Mouse (Mus musculus) mature B cell (primary cell): Measurements from ENCODE around the gene Slc25a47.
"Not testable (repeated sequence)": the region's sequence is repeated elsewhere in the genome, so short reads cannot be mapped to it uniquely, and the experiment has no call there.

ENCODE experiments used
- in situ Hi-C: fragments of 300-500 bp; cut with MboI; formaldehyde crosslinking; loops from 2 replicates; pipeline ENCODE4 v1.14.3; 2019

The Slc25a47 gene

DNA sequence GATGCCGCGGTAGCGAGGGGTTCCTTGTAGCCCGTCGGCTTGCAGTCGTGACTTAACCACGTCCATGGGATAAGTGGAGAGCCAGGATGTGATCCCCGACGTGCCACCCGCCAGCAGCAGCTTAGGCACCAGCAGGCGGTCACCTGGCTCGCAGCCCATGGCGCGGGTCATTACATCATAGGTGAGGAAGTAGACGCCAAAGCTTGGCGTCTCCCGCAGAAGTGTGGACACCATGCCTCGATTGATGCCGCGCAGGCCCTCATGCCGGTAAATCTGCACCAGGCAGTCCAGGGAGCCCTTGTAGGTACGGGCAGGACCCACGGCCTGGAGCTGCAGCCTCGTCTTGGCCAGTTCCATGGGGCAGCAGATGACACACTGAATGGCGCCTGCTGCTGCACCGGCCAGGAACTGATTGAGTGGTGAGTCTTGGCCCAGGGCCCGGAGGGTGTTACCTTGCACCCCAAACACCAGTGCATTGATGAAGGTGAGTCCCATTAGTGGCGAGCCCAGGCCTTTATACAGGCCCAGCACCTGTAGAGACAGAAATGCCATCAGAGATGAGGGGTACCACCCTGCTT is 8.8 kb upstream of the Slc25a47 start:
- in situ Hi-C loops, result no loop called here

DNA sequence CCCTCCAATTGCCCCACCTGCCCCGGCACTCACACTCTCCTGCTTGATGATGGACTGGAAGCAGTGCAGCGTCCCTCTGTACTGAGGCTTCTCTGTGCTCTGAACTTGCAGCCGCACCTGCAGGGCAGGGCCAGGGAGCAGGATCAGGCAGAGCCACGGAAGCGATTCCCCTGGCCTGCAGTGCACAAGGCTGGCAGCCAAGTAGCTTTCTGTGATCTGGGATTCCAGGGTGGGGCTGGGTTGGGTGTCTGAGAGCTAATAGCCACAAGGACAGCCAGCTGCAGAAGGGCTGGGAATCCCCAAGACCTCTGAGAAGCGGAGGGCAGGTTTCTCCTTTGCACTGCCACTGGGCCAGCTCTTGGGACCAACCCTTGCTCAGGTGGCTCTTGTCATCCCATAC is 8.2 kb upstream of the Slc25a47 start:
- in situ Hi-C loops, result no loop called here

DNA sequence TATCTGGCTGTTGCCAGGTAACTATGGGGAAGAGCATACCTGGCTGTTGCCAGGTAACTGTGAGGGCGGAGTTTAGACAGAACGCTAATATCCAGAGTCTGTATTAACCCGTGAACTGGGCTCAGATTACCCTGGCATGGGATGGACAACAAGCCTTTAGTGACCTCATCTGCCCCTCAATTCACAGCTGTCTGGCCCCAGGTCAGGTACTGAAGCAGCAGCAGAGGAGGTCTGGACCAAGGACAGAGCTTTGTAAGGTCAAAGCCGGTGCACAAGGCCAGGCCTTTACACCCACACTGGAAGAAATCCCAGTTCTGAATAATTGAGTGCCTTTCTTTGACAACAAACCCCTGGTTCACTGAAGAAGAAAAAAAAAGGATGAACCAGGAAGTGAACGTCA is 6.2 kb upstream of the Slc25a47 start:
- in situ Hi-C loops, result no loop called here

DNA sequence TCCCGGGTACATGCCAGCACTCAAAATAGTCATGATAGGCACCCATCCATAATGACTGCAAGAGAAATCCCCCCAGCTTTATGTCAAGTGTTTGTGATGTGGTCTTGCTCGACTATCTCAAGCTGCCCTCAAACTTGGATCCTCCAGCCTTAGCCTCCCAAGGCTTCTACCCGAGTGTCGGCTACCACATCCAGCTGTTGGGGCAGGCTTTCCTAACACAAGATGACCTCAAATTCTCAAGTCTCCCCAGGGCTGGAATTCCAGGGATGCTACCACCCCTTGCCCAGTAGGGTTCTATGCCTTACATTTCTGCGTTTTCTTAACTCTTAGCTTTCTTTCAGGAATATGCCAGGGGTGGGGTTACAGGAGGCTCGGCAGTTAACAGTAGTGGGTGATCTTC is 5.5 kb upstream of the Slc25a47 start:
- in situ Hi-C loops, result no loop called here

DNA sequence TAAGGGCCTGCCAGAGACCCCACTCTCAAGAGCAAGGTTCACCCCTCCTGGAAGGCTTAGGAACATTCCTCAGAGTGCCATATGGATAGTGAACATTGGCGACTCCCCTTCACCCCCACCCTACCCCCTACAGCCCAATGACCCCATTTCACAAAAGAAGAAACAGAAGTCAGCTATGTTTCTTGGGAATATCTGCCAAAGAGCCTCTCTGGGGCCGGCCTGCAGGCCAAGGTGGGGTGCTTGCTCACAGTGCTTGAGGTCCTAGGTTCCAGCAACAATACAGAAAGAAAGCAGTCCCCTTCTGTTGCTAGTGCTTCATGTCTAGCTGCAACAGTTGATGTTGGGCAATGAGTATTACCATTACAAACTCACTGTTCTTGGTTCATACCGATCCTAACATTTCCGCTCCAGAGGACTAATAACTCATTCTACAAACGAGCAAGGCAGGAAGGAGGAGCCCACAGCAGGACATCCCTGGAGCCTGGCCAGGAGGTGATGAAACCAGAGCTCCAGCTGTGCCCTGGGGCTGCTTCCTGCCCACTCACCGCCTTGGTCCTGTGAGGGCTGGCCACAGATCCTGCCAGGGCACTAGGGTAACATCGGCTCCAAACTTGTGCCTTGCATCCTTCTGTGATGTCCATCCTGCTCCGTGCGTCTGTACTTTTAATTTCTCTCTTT is 3.7 kb upstream of the Slc25a47 start:
- in situ Hi-C loops, result no loop called here

DNA sequence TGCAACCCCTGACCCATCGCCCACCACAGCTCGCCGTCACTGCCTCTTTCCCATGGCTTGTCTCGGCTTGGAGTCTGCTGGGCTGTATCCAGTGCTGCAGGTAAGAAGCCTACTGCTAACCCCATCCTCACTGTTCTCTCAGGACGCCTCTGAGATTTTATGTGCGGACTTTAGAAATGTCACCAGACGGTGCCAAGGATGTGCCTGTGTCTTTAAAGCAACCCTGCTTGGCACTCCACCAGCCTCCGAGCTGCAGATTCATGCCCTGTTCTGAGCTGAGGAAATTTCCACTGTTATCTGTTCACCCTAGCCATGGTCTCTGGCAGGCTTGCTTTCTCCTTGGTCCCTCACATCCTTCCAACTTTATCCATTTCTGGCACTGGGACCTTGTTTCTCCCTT is 3.0 kb upstream of the Slc25a47 start:
- in situ Hi-C loops, result no loop called here

DNA sequence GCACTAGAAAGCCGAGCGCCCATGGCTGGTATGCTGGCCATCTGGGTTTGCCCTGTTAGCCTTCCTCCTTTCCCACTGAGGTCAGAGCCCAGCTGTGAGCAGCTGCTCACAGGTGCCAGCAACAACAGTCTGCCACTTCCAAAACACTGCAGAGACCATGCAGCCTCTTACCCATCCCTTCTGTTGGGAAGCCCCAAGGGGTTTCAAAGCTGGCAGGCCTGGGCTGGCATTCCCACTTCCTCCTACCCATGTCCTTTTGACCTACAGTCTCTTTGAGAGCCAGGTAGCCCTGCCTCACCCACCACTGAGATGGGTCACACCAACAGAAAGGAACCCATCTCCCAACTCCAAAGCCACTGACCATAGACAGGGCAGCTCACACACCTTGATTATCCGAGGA is 2.4 kb upstream of the Slc25a47 start:
- in situ Hi-C loops, result no loop called here

DNA sequence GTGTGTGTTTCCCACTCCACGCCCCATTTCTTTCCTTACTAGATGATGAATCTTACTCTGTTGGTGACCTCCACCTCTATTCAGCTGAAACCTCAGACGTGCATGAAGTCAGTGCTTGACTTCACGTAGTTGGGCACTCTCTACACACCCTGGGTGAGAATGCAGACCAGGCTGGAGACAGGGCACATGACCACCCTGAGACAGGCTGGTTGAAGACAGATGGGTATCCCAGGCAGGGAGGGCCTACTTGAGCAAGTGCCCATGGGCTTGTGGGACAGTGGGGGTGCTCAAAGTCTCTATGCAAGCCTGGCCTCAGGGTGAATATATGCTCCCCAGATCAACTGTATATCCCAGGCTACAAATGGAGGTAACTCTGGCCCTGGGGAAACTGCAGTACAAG is 1.5 kb upstream of the Slc25a47 start:
- in situ Hi-C loops, result no loop called here

DNA sequence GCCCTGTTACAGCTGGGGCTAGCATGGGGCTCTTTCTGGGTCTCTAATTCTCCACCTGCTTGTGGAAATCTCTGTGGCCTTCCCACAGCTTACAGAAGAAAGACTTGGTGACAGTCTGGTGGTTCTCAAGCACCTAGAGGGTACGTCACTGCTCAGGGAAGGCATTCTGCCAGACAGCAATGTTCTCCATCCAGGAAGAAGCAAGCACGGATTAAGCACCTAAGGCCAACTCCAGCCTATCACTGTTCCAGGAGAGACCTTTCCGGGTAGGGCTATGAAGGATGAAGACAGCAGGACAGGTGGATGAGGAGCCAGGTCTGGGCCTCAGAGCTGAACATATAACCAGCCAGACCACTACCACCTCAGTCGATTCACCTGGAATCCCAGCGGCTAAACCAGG is 1.1 kb upstream of the Slc25a47 start:
- in situ Hi-C loops, result no loop called here

DNA sequence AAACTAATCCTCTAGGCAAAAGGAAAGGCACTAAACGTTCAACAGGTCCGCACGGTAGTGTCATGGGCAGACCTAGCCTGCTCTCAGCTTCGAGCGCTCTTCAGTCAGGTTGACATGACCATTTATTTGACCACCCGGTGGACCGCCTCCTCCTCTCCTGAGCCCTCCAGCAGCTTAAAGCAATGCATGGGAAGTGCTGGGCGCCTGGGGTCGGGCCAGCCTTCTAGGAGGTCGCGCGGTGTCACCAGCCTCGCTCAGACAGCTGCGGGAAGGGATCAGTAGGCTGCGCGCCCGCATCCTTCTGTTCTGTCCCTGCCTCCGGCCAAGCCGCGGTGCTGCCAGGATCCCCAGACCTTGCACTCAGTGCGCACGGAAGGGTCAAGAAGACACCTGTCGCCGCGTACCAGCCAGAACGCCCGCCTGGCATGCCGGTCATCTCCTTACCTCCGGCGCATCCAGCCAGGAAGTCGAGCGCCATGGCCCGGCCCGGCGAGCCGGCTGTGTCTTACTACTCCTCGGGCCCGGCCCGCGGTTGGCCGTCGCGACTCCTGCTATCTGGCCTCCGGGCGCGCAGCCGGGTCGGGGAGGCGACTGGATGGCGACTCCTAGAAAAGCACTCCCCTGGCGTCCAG is 522 bp upstream of the Slc25a47 start:
- in situ Hi-C loops, result no loop called here

DNA sequence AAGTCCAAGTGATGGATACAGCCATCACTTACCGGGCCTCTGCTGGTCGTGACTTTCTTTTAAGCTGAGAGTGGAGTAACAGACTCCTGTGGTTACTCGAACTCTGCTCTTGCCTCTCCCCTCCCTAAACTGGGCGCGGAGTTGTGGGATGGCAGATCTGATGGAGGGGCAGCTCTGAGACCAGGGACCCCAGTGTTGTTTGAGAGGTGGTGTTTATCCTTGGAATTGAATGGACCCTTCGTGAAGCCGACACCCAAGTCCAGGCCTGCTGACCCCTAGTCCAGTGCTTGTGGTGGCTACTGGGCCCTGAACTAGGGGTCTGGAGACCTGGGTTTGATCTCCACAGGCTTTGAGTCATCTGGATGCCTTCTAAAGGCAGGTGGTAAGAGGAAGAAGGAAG is 876 bp downstream of the Slc25a47 start:
- in situ Hi-C loops, result no loop called here

DNA sequence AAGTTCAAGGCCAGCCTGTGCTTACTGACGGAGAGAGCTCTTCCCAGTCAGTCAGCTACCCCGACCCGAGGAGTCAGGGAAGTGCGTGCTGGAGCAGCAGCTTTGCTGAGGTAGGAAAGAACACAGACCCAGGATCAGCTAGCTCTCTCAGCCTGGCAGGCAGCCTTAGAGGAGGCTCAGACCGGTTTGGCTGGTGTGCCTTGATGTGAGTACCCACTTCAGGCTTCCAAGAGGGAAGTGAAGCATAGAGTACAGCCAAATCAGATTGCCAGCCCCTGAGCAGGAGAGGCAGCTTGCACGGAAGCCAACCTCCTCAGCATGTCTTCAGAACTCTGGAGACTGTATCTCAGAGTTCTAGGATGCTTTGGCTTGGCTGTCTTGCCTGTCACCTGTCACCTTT is 5.3 kb downstream of the Slc25a47 start:
- in situ Hi-C loops, result no loop called here

DNA sequence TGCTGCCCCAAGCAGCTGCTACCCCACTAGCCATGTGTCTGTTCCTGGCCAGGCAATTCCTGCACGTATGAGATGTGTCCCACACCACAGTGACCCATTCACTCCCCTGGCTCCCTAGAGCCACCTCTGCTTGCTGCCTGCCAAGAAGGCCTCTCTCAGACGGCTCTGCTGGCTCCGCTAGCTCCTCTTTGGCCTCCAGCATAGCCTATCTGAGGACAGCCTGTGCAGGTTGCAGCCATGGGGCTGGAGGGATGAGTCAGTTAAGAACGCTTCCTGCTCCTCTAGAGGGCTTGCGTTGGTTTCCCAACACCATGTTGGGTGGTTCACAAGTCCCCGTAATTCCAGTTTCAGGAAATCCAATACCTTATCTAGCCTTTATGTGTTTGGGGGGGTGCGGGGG is 6.8 kb downstream of the Slc25a47 start:
- in situ Hi-C loops, result no loop called here

DNA sequence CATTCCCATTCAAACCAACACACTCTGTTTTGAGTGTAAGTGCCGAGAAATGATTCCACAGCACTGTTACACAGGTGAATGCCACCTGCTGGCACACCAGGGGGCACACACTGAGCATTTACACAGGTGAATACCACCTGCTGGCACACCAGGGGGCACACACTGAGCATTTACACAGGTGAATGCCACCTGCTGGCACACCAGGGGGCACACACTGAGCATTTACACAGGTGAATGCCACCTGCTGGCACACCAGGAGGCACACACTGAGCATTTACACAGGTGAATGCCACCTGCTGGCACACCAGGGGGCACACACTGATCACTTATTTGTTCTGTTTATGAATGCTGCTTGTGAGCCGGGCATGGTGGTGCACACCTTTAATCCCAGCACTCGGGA is 12.2 kb downstream of the Slc25a47 start:
- in situ Hi-C loops, result not testable (repeated sequence)

DNA sequence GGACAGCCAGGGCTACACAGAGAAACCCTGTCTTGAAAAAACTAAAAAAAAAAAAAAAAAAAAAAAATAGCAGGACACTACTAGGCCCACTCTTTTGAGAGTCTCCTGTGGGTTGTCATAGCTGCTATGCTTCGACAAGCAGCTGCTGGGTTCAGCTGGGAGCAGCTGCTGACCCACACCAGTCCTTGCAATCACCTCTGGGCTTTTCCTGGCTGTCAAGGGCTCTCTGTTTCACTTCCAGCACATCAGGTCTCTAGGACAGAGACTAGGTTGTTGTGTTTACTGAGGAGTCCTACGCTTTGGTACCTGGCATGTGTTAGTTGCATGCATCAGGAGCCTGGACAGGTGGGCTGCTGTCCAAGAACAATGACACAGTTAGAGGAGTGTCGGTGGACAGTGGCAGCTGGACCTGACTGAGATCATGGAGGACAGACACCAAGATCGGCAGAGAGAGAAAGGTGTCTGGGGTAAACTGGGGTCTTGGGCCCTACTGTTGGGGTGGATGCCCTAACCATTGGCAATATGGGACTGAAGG is 13.7 kb downstream of the Slc25a47 start:
- in situ Hi-C loops, result no loop called here

DNA sequence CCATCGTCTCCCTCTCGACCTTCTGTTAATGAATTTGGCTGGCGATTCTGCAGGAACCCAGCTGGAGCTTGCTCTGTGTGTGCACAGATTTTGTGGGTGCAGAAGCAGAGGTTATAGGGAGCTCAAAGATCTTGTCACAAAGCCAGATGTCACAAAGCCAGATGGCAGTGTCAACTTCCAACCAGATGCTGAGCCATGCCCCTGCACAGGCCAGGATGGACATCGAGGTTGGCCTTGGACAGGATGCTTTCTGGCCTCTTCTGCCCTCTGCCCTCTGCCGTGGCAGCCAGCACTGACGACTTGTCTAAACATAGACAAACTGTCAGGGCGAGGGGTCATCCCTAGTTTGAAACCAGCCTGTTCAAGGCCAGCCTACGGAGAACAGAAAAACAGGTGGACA is 14.3 kb downstream of the Slc25a47 start:
- in situ Hi-C loops, result no loop called here

DNA sequence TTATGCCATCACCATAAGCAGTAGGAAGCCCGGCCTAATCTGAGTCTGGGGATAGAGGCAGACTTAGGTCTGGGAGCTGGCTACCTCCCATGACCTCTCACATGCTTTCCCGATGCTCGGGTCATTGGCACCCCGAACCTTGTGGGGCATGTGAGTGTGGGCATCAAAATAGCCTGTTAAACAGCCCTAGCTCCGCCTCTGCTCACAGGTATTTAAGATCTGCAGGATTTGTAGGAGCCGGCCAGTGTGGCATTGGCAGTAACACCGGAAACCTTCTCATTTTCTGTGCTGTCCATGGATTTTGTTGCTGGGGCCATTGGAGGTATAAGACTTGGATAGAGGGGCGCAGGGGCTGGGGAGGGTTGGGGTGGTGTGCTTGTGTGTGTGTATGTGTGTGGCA is 15.0 kb downstream of the Slc25a47 start:
- in situ Hi-C loops, result no loop called here

DNA sequence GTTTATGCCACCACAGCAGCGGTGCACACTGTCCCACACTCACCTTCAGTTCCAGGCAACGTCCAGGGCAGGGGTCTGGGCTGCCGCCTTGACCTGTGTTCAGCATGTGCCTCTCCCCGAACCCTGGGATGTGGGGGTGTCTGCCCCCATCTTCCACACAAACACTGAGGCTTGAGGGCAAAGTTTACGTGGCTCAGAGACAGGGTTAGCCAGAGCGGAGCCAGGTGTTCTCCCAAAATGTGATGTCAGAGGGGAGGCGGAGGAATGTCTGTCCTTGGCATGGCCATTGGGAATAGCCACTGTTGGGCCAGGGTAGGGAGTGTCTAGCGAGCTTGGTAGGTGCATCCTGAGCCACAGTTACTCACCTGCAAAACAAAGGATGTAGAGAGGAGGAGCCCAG is 17.0 kb downstream of the Slc25a47 start:
- in situ Hi-C loops, result no loop called here

DNA sequence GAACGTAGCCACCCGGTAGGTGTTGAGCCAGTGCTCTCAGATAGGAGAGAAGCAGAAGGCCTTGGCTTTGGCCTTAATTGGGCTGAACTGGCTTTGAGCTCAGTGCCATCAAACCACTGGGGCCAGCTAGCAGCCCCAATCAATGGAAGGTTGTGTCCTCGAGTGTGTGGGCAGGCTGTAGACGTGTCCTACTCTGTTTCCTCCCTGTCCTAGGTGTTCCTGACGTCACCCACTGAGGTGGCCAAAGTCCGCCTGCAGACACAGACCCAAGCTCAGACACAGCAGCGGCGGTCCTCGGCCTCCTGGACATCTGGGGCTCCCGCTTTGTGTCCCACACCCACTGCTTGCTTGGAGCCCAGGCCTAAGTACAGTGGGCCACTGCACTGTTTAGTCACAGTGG is 19.2 kb downstream of the Slc25a47 start:
- in situ Hi-C loops, result no loop called here

DNA sequence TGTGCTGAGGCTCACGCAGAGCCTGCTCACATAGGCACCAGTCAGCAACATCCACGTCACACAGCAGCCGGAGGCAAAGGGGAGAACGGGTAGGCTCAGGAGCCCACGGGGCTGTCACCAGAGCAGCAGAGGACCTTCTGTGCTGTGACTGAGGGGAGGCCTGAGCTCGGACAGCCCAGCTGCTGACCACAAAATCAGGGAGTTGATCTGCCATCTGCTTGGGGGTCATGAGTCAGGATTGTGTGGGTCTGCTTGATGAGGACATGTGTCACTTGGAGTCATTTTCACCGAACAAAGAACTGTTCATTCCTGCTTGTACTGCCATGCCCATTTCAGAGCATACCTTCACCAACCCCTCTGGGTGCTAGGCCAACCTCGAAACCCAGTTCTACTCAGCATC is 20.3 kb downstream of the Slc25a47 start:
- in situ Hi-C loops, result no loop called here

DNA sequence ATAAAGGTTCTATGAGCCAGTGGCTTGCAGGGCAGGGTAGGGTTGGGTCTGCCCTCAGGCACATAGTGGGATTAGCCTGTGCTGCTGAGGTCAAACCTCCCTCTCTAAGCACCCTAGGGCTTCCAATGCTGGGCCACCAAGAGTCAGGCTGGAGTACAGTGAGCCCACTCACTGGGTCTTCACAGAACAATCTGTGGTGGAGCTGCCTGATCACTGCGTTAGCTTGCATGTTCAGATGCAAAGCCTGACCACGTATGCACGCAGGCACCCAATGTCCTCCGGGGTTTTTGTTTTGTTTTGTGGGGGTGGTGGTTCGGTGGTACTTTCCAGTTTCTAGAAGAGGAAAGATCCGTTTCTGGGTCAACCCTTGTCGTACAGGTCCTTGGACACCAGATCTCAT is 21.3 kb downstream of the Slc25a47 start:
- in situ Hi-C loops, result no loop called here

DNA sequence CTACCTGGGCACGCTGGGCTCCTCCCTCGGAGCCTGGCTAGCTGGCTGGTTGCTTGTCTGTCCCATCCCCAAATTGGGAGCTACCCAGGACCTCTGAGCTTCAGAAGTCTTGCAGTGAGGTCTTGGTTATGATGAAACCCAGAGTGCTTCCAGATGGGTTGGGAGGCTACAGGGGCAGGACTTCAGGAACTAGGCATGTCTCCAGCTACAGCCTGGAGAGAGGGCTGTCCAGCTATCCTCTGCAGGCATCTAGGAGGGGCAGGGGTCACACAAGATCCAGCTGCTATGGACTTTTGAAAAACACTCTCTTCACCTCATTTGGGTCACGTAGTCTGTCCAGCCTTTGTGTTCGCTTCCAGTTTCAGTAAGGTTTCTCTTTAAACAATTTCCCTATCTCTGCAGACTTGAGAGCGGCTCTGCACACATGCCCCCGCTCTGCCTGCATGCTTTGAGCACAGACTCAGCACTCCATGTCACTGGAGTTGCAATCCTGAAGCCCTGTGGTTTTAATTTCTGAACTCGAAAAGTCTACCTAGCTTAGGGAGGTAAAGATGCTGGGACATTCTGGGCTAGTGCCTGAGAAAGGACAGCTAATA is 21.8 kb downstream of the Slc25a47 start:
- in situ Hi-C loops, result no loop called here

DNA sequence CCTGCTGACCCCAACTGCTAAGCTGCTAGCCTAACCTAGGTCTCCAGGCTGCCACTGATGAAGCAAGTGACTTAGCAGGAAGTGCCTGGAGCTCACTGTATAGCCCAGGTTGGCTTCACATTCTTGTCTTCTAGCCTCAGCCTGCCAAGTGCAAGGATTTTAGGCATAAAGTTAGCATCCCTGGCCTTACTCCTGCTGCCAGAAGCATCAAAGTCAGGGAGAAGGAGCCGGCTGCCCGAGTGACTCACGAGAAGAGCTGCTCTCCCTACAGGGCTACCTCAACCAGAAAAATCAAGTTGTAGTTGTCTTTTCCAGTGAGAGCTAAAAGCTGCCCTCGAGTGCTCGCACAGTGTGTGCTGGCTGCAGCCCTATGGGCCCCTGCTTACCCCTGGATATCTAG is 22.6 kb downstream of the Slc25a47 start:
- in situ Hi-C loops, result no loop called here
